ENCODE assay signal across 9 mouse cellular contexts in genomic region chr10:81377362-81377664, GRCm38 (mm10). TPM values are rescaled to one million over a fixed set of nuclear protein-coding genes. Genes with fewer than 3 reads are reported as not detected.
DNase-seq lines count a peak whose midpoint lies in the region; ATAC-seq and TF ChIP-seq lines count a peak whose summit lies in the region.
"Had no signal": no experiment of that assay in that cellular context is flagged by ENCODE, and none has a peak within 500 bp of the region (broad histone marks: within the 10 kb centered on the region; RNA-seq: fewer than 3 reads in every experiment).

No protein-coding gene starts in this region.

- no peak for TF ChIP-seq POLR2A in myocyte (IDR thresholded peaks at IDR 0.05; ENCODE audit: insufficient read length, low read depth)

- no peaks in the 10 kb centered on the region for H3K27me3 ChIP-seq in embryonic facial prominence, embryonic 11.5 days (ENCODE audit: control insufficient read depth, insufficient read depth, low read length)
- H3K27me3 ChIP-seq in myocyte (ENCODE audit: control insufficient read depth, insufficient read depth, insufficient read length) = no peaks in the 10 kb centered on the region

- peaks cover 10% of the 10 kb centered on the region; the same call in 1 of the 2 replicates for H3K36me3 ChIP-seq in embryonic facial prominence, embryonic 11.5 days (replicated peaks; ENCODE audit: control insufficient read depth, insufficient read depth, low read depth, low read length)
- no peaks in the 10 kb centered on the region for H3K36me3 ChIP-seq in myocyte (ENCODE audit: control insufficient read depth, insufficient read depth)

- H3K4me3 ChIP-seq in layer of hippocampus, adult 2 months = peak overlapping the region; percentile 70
- H3K4me3 ChIP-seq in embryonic facial prominence, embryonic 11.5 days (ENCODE audit: low read depth, low read length) = peak overlapping the region; percentile 88
- H3K4me3 ChIP-seq in myocyte = peak overlapping the region; percentile 88

- DNase-seq in layer of hippocampus, adult 2 months (ENCODE audit: low spot score in 2 of 2) = no peak
- no peak for DNase-seq in layer of hippocampus, postnatal 36 days
- DNase-seq in embryonic facial prominence, embryonic 11.5 days (ENCODE audit: low spot score) = no peak
- DNase-seq in induced T-regulatory cell, adult 2 months (ENCODE audit: low read depth) = peak; percentile 52
- no peak for DNase-seq in cerebellum, adult 9-10 months
- no peak for DNase-seq in urinary bladder, adult 18-20 months (ENCODE audit: low spot score in 2 of 2)
- DNase-seq: kidney, postnatal 14 days had no signal

- no peaks in the 10 kb centered on the region for H3K9me3 ChIP-seq in embryonic facial prominence, embryonic 11.5 days (replicated peaks; ENCODE audit: control insufficient read depth, low read length)

- ATAC-seq in embryonic facial prominence, embryonic 11.5 days (replicated peaks; ENCODE audit: insufficient number of reproducible peaks, low FRiP score, low TSS enrichment, low read depth) = no peak
- no peak for ATAC-seq in erythroid progenitor cell, adult 5-6 weeks (replicated peaks; ENCODE audit: low FRiP score, poor library complexity, severe bottlenecking)

- no peak overlapping the region; the same call in 1 of the 2 replicates for H3K27ac ChIP-seq in layer of hippocampus, adult 2 months
- H3K27ac ChIP-seq in embryonic facial prominence, embryonic 11.5 days (replicated peaks; ENCODE audit: low read depth, low read length) = no peak overlapping the region

- peaks cover 58% of the 10 kb centered on the region for H3K79me2 ChIP-seq in myocyte (ENCODE audit: control insufficient read depth, insufficient read depth)

- H3ac ChIP-seq in myocyte (ENCODE audit: control insufficient read depth, insufficient read length) = peak overlapping the region; percentile 64

- peak overlapping the region; percentile 91 for H3K9ac ChIP-seq in embryonic facial prominence, embryonic 11.5 days (replicated peaks; ENCODE audit: low read length)

- no peak for TF ChIP-seq CTCF in layer of hippocampus, adult 2 months (conservative IDR thresholded peaks at IDR 0.05)

- peaks cover 8% of the 10 kb centered on the region for H3K4me1 ChIP-seq in embryonic facial prominence, embryonic 11.5 days (ENCODE audit: control insufficient read depth, insufficient read depth, low read length)

- H3K4me2 ChIP-seq in embryonic facial prominence, embryonic 11.5 days (ENCODE audit: low read depth, low read length) = peak overlapping the region; percentile 56
- H3K4me2 ChIP-seq in myocyte (ENCODE audit: low read depth) = peak overlapping the region; percentile 93

- 58% methylated on average over 2 of the region's 2 CpGs for WGBS in embryonic facial prominence, embryonic 11.5 days

TF ChIP-seq in myocyte, 11 proteins besides CTCF, POLR2A, EP300 and RAD21:
- TF ChIP-seq MAX (IDR thresholded peaks at IDR 0.05; ENCODE audit: low read depth) (no peak), TCF3 (IDR thresholded peaks at IDR 0.05; ENCODE audit: insufficient read length, low read depth) (no peak), USF1 (IDR thresholded peaks at IDR 0.05; ENCODE audit: low read depth) (no peak), POLR2AphosphoS2 (IDR thresholded peaks at IDR 0.05; ENCODE audit: insufficient read length, low read depth) (no peak), MYOG (IDR thresholded peaks at IDR 0.05; ENCODE audit: control insufficient read depth in 1 of 3, insufficient read depth in 1 of 3, insufficient read length in 2 of 3, low read depth in 2 of 3) (no peak)

RNA-seq across cellular contexts. Expression of gene Fzr1, which starts 1.0 kb away (rescaled TPM):
- 10 to 100 TPM; 70.1 to 72.0 TPM for total RNA-seq in layer of hippocampus, adult 2 months (2021)
- 10 to 100 TPM; 61.5 to 68.9 TPM for total RNA-seq in layer of hippocampus, postnatal 36 days (2021)
- polyA plus RNA-seq in embryonic facial prominence, embryonic 11.5 days (2014; fragmentation: Nextera tagmentation; extraction: Ambion mirVana) = 92.1 and 95.0 TPM in 2 replicates
- polyA plus RNA-seq in myocyte (2012; fragmentation: generic; extraction: Trizol) = 42.0 TPM
- 235 and 246 TPM in 2 replicates for total RNA-seq in erythroid progenitor cell, adult 5-6 weeks (2015; ENCODE audit: low replicate concordance)
- total RNA-seq in erythroid progenitor cell, adult 5-6 weeks (2017; ENCODE audit: low replicate concordance) = 247 and 266 TPM in 2 replicates

RNA-seq across cellular contexts. Expression of gene Dohh, which starts 6.9 kb away (rescaled TPM):
- total RNA-seq in layer of hippocampus, adult 2 months (2021) = 10 to 100 TPM; 75.9 to 79.7 TPM
- total RNA-seq in layer of hippocampus, postnatal 36 days (2021) = 10 to 100 TPM; 72.5 to 76.9 TPM
- 45.0 and 52.5 TPM in 2 replicates for polyA plus RNA-seq in embryonic facial prominence, embryonic 11.5 days (2014; fragmentation: Nextera tagmentation; extraction: Ambion mirVana)
- polyA plus RNA-seq in myocyte (2012; fragmentation: generic; extraction: Trizol) = 103 TPM
- 8.8 TPM in 1 of 2 replicates, not detected in the other for total RNA-seq in erythroid progenitor cell, adult 5-6 weeks (2015; ENCODE audit: low replicate concordance)
- total RNA-seq in erythroid progenitor cell, adult 5-6 weeks (2017; ENCODE audit: low replicate concordance) = 4.0 and 17.2 TPM in 2 replicates

RNA-seq across cellular contexts. Expression of gene Gm48551, which starts 7.0 kb away (rescaled TPM):
- 1 to 10 TPM; 4.4 to 6.1 TPM for total RNA-seq in layer of hippocampus, adult 2 months (2021)
- total RNA-seq in layer of hippocampus, postnatal 36 days (2021) = 1 to 10 TPM; 4.0 to 6.6 TPM
- polyA plus RNA-seq in embryonic facial prominence, embryonic 11.5 days (2014; fragmentation: Nextera tagmentation; extraction: Ambion mirVana) = 2.5 and 4.1 TPM in 2 replicates
- 1.7 TPM for polyA plus RNA-seq in myocyte (2012; fragmentation: generic; extraction: Trizol)
- 2.1 and 4.3 TPM in 2 replicates for total RNA-seq in erythroid progenitor cell, adult 5-6 weeks (2015; ENCODE audit: low replicate concordance)
- not detected in 2 replicates for total RNA-seq in erythroid progenitor cell, adult 5-6 weeks (2017; ENCODE audit: low replicate concordance)

RNA-seq across cellular contexts. Expression of gene Gm48552, which starts 11.5 kb away (rescaled TPM):
- 1 to 10 TPM; 5.5 to 8.1 TPM for total RNA-seq in layer of hippocampus, adult 2 months (2021)
- 1 to 10 TPM; 4.5 to 7.1 TPM for total RNA-seq in layer of hippocampus, postnatal 36 days (2021)
- polyA plus RNA-seq in embryonic facial prominence, embryonic 11.5 days (2014; fragmentation: Nextera tagmentation; extraction: Ambion mirVana) = 0.63 TPM in 1 of 2 replicates, not detected in the other
- polyA plus RNA-seq in myocyte (2012; fragmentation: generic; extraction: Trizol) = 0.73 TPM
- not detected in 2 replicates for total RNA-seq in erythroid progenitor cell, adult 5-6 weeks (2015; ENCODE audit: low replicate concordance)
- total RNA-seq in erythroid progenitor cell, adult 5-6 weeks (2017; ENCODE audit: low replicate concordance) = not detected in 2 replicates

RNA-seq across cellular contexts. Expression of gene 4930404N11Rik, which starts 11.7 kb away (rescaled TPM):
- total RNA-seq in layer of hippocampus, adult 2 months (2021) = 1 to 10 TPM; 1.6 to 2.4 TPM
- 1 to 10 TPM; 1.6 to 1.9 TPM for total RNA-seq in layer of hippocampus, postnatal 36 days (2021)
- polyA plus RNA-seq in embryonic facial prominence, embryonic 11.5 days (2014; fragmentation: Nextera tagmentation; extraction: Ambion mirVana) = not detected in 2 replicates
- 0.92 TPM for polyA plus RNA-seq in myocyte (2012; fragmentation: generic; extraction: Trizol)
- total RNA-seq in erythroid progenitor cell, adult 5-6 weeks (2015; ENCODE audit: low replicate concordance) = 5.4 and 15.1 TPM in 2 replicates
- 12.3 and 14.8 TPM in 2 replicates for total RNA-seq in erythroid progenitor cell, adult 5-6 weeks (2017; ENCODE audit: low replicate concordance)

Comparison
In these comparisons a context has a peak if more than half of its experiments do, and no peak if none do; other contexts are left out.
1. RNA of gene Dohh, which starts 6.9 kb away (total RNA-seq): 75.9 to 79.7 TPM in layer of hippocampus, adult 2 months and 72.5 to 76.9 TPM in layer of hippocampus, postnatal 36 days; 4.0 to 17.2 TPM in erythroid progenitor cell, adult 5-6 weeks; every median in the first group is over 4 times any median in the second.
2. Peak in every context shown above with its lines, with median percentiles within 50 percentile points of each other: H3K4me3 ChIP-seq.